Mouse (Mus musculus): ENCODE data around the gene Nosip.

Nosip gene

DNA sequence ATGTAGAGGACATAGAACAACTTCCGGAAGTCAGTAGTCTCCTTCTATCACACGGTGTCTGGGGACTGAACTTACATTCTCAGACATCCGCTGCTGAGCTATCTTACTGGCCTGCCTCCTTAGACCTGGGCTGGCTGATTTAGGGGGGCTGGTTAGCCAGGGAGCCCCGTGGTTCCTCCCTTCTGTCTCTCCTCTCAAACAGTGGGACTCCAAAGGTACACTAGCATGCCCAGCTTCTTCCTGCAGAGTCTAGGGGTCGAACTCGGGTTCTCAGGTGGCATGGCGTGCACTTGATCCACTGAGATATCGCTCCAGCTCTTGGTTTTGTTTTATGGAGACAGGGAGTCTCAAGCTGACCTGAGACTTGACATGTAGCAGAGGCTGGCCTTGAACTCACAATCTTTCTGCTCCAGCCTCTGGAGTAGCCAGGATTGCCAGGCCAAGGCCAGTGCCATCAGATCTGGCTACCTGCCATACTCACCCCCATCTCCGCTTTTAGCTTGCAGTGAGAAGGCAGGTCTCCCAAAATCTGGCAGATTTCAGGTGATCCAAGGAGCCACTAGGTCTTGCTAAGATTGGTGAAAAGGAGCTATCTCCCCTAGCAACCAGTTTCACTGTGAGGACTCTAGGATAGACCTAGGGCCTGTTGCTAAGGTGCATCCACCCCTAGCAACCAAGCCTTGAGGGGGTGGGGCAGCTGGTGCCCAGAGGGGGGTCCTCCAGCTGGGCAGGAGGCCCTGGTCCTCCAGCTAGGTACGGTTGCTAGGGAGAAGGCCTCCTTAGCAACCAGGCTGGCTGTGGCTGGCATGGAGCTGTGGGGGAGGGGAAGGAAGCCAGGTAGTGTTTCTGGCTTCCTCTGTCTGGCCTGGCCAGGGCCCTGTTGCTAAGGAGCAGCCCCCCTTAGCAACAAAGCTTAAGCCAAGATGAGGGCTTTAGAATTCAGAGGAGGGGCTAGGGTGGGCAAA, 3.3 kb upstream of the Nosip start:
- no peak for DNase-seq (ENCODE audit: low spot score in 2 of 2)

DNA sequence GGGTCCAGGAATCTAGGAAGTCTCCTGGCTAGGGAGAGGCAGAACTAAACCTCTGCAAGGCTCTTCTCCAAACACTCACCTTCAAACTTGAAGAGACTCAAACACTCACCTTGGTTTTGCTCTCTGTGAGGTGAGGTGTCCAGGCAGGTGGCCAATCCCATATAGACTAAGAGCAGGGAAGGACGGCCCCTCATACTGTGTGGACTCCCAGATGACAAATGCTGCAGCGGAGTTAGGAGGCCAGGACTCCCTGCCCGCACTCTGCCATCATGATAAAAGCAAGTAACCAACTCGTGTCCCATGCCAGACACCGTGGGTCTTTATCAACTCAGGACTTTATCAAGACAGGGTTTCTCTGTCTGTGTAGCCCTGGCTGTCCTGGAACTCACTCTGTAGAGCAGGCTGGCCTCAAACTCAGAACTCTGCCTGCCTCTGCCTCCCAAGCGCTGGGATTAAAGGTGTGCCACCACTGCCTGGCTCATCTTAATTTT, 1.6 kb upstream of the Nosip start:
- DNase-seq (ENCODE audit: low spot score in 2 of 2), result no peak

DNA sequence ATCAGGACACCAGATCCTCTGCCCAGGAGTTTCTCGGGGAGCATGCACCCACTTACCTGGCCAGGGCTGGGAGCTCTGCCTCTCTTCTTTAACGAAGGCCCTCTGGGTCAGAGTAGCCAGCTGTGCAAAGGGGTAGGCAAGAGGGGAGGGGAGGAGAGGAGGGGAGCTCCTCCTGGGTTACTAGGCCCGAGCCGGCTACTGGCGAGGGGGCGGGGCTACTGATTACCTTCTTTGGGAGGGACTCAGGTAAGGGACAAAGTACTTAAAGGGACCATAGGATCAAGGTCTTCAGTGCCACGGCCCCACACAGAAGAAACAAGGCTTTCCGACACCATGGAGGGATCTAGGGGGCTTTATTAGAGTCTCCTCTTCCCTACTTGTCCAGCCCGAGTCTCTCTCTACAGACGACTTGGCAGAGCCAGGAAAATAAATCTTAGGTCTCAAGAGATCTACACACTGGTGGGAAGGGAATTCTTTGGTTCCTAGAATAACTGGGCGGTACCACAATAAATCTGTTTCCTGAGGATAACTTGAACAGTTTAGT, 625 bp upstream of the Nosip start:
- no peak for DNase-seq (ENCODE audit: low spot score in 2 of 2)

DNA sequence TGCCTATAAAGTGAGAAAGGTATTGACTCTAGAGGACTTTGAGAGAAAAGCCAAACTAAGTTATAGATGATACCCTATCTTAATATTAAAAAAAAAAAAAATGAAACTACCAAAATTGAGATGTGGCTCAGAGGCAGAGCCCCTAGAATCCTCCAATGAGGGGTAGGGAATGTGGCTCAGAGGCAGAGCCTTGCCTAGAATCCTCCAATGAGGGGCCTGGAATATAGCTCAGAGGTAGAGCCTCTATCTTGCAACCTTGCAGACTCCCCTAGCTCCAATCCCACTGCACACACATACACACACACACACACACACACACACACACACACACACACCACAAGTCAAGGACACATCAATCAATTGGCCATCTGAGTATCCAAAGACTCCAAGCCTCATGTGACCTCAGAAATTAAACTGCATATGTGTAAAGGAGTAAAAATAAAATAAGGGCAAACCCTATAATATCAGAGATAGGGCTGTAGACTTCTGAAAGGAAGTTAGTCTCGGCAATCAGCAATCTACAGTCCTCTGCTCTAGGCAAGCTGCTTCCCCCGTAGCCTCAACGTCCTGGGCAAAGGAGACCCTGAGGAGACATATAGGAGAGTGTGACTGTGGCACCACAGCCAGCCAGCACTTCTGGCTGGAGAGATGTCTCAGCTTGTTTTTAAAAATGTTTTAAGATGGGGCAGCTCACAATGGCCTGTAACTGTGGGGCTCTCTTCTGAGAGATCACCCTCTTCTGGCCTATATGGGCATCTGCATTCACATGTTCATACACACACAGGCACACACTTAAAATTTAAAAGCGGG, 5.2 kb downstream of the Nosip start:
- DNase-seq (ENCODE audit: low spot score in 2 of 2), result no peak

DNA sequence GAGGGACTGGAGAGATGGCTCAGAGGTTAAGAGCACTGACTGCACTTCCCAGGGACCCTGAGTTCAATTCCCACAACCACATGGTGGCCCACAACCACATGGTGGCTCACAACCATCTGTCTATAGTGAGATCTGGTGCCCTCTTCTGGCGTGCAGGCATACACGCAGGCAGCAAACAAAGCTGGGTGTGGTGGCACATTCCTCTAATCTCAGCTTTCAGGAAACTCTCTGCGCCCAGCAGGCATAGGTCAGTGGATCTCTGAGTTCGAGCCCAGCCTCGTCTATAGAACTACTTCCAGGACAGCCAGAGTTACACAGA, 5.7 kb downstream of the Nosip start:
- no peak for DNase-seq (ENCODE audit: low spot score in 2 of 2)

DNA sequence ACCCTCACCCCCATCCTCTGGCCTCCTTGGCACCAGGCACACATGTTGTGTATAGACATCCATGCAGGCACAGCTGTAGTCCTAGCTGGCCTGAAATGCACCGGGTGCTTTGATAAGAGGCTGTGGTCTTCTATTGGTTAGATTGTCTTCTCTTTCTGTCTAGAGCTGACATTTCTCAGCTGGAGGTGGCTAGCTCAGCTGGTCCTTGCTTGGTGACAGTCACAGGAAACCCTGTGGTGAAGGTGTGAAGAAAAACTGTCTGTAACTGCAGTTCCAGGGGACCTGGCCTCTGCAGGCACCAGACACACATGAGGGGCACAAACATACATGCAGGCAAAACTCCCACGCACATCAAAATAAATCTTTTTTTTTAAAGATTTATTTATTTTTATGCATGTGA, 7.4 kb downstream of the Nosip start:
- DNase-seq (ENCODE audit: low spot score in 2 of 2), result no peak

DNA sequence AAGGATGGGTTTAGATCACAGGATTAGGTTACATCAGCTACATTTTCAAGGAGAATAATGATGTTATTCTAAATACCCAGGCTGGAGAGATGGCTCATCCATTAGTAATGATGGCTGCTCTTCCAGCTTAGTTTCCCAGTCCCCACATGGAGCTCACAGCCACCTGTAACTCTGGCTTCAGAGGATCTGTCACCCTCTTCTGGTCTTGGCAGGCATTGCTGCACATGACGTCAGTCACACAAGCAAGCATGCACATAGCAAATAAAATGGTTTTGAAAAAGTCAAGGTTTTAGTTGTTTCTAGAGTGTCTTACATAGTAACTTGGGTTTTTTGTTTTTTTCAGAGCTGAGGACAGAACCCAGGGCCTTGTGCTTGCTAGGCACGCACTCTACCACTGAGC, 10.0 kb downstream of the Nosip start:
- DNase-seq (ENCODE audit: low spot score in 2 of 2), result no peak

DNA sequence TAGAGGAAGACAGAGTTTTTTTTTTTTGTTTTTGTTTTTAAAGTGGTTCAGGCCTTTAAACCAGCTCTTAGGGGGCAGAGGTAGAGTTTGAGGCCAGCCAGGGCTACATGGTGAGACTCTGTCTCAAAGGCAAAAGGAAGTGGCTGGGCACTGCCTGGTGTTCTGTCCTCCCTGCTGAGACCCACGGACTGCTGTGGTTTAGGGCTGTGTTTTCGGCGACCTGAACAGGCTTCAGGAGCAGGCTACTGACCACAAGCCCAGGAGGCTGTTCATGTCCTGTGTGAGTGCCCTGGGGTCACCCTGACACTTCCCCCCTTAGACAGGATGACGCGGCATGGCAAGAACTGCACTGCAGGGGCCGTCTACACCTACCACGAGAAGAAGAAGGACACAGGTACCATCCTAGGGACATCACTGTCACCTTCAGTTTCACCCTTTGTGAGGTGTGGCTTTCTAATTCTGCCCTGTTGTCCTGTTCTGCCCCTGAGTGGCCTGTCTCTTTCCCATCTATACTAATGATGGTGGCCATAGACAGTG, 11.0 kb downstream of the Nosip start:
- DNase-seq (ENCODE audit: low spot score in 2 of 2), result no peak

DNA sequence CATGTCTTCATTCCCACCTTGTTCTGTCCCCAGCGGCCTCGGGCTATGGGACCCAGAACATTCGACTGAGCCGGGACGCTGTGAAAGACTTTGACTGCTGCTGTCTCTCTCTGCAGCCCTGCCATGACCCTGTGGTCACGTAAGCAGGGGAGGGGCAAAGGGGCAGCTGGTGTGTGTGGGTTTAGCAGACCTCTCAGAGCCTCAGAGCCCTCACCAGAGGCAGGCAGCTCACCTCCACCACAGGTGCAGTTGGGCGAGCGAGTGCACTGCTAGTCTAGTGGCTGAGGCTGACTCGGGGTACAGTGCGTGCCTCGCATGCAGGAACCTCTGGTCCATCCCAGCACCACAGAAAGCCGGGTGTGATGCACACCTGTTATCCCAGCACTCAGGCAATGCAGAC, 11.7 kb downstream of the Nosip start:
- no peak for DNase-seq (ENCODE audit: low spot score in 2 of 2)

DNA sequence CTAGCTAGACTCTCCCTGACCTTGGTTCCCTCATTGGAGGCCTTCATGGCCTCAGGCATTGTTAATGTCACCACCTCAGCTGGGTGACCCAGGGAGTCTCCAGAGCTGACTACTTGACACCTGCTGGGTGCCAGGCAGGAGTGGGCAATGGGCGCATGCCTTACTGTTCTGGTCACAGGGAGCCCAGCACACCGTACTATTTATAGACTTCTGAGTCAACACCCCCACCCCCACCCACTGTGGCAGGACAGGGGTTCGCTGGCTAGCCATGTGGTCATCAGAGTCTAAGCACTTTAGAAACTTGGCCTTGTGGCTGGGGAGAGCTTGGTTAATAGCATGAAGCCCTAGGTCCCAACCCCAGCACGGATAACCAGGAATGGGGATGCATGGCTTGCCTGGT, 13.2 kb downstream of the Nosip start:
- DNase-seq (ENCODE audit: low spot score in 2 of 2), result no peak

DNA sequence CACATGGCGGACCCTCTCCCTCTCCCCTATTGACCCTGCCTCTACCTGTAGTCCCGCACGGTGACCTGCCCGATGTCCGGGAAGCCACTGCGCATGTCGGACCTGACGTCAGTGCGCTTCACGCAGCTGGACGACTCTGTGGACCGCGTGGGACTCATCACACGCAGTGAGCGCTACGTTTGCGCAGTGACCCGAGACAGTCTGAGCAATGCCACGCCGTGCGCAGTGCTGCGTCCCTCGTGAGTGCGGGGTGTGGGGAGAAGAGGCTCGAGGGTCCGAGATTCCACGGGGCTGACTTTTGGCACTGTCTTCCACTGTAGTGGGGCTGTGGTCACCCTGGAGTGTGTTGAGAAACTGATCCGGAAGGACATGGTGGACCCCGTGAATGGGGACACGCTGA, 14.3 kb downstream of the Nosip start:
- DNase-seq (ENCODE audit: low spot score in 2 of 2), result no peak

DNA sequence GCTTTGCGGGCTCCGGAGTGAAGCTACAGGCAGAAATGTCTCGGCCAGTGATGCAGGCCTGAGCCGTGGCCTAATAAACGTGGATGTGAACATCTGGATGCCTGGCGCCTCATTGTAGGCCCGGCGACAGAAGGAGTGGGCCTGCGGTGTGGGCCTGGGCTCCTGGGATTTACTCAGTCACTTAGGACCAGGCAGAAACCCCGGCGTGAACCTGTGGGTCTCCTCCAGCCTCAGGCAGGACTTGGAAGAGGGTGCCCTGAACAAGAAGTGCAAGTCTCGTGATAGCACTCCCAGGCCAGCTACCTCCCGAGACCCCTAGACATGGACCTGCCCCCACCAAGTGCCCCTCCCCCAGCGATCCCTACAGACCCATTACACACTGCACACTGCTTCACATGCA, 15.1 kb downstream of the Nosip start:
- no peak for DNase-seq (ENCODE audit: low spot score in 2 of 2)

DNA sequence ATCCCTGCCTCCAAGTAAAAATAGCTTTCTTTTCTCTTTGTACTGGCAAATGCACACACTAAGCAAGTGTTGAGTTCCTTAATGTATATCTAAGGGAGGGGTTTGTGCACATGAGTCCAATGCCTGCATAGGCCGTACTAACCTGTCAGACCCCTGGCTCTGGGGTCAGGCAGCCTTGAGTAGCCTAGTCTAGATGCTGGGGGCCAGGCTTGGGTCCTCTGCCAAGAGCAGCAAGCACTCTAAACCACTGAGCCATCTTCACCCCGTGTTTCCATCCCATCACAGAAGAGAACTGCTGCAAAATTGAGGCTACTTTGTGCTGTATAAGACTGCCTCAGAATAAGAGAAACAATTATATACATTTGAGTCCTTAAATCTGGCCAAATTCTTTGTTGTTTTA, 15.6 kb downstream of the Nosip start:
- no peak for DNase-seq (ENCODE audit: low spot score in 2 of 2)

DNA sequence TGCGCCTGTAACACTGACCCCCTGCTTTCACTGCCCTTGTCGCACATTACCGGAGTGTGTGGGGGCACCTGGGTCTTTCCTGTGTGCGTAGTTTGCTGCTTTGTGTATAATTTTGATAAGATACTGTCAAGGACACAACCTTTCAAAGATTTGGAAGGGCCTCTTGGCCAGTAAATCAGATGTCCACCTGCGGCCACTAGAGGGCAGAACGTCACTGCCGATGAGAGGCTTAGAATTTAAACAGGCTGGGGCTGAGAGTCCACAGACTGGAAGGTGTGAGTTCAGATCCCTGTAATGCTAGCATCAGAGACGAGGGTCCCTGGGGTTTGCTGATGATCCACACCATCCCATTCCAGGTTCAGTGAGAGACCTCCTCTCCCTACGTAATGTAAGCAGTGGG, 16.3 kb downstream of the Nosip start:
- DNase-seq (ENCODE audit: low spot score in 2 of 2), result peak in 1 of 2 experiments; percentile 55

DNA sequence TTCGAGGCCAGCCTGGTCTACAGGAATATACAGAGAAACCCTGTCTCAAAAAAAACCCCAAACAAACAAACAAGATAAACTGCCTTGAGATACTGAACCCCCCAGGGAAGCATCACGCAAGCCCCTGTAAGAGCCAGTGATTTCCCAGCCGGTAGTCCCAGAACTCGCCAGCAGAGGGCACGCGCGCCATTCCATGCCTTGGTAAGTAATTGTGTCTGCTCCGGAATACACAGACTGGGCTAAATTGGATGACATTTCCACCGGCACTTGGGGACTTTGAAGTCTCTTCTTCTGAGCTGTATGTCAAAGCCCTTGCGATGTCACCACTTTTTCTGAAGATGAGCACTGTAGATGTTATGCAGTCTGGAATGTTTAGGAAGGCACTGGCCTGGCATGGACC, 17.6 kb downstream of the Nosip start:
- peak; percentile 92 to 95 for DNase-seq (ENCODE audit: low spot score in 2 of 2)

DNA sequence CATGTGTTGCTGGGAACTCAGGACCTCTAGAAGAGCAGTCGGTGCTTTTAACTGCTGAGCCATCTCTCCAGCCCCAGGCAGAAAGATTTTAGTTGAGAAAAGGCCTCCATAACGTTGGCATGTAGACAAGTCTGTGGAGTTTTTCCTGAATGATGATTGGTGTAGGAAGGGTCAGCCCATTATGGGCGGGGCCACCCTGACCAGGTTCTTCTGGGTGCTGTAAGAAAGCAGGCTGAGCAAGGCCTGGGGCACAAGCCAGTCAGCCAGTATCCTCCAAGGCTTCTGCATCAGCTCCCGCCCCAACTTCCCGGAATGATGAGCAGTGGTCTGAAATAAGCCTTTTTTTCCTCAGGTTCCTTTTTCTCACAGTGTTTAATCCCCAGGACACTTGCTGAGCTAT, 18.8 kb downstream of the Nosip start:
- no peak for DNase-seq (ENCODE audit: low spot score in 2 of 2)

DNA sequence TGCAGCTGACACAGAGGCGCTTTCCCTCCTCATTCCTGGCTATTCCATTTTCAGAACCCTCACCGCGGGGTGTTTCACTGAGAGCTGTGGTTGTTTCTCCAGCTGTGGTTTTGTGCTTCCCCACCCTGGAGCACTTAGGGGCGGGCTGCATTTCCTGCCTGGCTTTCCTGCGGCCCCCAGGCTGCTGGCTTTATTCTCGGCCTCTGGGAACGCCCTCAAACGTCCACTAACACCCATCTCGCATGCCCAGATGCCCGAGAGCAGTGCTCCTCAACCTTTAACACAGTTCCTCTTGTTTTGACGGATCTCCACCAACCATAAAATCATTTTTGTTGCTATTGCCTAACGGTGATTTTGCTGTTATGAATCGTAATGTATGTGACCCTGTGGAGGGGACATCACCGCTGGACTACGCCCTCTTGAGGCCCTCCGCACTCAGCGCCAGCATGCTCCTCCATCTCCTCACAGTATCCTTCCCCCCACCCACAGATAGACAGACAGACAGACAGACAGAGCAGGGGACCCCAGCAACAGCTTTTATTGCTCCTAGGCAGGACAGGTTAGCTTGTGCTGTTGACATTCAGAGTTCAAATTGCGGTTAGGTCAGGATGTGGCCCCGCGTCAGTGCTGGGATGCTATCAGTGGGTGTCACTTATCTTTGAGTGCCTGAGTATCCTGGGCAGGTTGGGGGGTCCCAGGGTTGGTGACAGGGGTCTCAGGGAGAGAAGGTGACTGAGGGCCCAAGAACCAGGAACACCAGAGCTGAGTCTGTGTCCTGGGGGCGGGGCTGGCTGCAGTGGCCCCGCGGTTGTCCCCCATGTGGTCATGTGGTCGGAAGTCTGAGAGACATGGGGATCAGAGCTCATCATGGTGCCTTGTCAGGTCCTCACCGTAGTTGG, 20.4 kb downstream of the Nosip start:
- no peak for DNase-seq (ENCODE audit: low spot score in 2 of 2)

DNA sequence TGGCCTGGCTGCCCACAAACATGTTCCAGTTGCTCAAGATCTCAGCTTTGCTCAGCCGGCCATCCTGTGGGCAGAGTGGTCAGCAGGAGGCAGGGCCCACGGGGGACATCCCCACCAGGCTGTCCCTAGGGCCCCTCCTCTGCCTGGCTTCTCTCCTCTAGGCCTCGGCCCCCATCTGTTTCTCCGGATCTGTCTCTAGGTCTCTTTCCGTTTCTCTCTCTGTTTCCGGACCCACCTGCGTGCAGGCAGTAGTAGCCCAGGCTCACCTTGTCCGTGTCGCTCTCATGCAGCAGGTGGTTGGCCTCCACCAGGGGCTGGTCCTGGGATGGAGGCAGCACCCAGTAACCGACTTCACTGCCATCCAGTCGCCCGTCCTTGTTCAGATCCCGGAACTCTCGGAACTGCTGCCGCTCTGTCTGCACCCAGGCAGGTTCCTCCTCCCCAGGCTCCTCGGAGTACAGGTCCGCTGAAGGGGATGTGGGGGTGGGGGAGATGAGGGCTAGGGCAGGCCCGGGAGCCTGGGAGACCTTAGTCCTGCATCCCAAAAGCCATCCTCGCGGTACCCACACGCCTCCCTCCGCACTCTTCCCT, 21.2 kb downstream of the Nosip start:
- DNase-seq (ENCODE audit: low spot score in 2 of 2), result no peak

DNA sequence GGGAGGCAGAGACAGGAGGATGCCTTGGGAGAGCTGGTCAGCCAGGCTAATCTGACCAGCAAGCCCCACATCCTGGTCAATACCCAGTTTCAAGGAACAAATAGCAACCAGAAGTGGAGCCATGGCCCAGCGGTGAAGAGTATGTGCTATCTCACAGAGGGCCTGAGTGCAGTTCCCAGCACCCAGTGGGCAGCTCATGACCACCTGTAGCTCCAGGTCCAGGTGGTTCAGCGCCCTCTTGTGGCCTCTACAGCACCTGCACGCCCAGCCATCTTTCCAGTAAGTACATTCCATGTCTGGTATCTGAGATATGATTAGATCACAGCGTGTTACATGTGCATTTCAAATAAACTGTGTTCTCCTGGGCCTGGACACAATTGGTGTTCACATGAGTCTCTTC, 23.9 kb downstream of the Nosip start:
- no peak for DNase-seq (ENCODE audit: low spot score in 2 of 2)

DNA sequence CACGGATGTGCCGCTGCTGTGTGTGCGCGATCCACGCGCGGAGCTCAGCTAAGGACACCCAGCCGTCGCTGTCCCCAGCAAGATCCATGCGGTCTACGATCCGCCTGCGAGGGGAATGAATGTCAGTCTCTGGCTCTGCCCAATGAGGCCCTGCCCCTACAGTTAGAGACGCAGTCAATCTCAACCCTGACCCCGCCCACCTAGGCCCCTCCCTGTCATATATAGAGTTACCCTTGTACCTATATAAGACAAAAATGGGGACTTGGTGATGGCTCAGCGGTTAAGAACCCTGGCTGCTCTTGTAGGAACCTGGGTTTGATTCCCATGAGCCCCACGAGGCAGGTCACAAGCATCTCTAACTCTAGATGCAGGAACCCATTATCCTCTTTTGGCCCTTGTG, 26.4 kb downstream of the Nosip start:
- no peak for DNase-seq (ENCODE audit: low spot score in 2 of 2)

Data from frontal cortex, postnatal 25 days (tissue).